Mouse (Mus musculus) hindbrain, embryonic 10.5 days (tissue): Measurements from ENCODE around the gene Matn1. TPM values are rescaled to one million over a fixed set of nuclear protein-coding genes. Genes with fewer than 3 reads are reported as not detected.
A peak's percentile ranks its signal among the peaks of the same experiment; 100 is the strongest.

Source experiments
- DNase-seq: peaks from one replicate; pipeline ENCODE4 v3.0.0-alpha.2; 2017; ENCODE audit warnings: low spot score
- H3K27ac ChIP-seq: fragments of 300-500 bp; sonication (generic); 2 replicates; pipeline ENCODE4 v1.5.1; 2016; ENCODE audit warnings: mild to moderate bottlenecking, moderate library complexity
- H3K27me3 ChIP-seq: fragments of 300-500 bp; sonication (generic); 2 replicates; pipeline ENCODE4 v1.6.1; 2016; ENCODE audit warnings: mild to moderate bottlenecking; ENCODE audit not compliant: poor library complexity, insufficient read depth, severe bottlenecking
- H3K36me3 ChIP-seq: fragments of 300-500 bp; sonication (generic); 2 replicates; pipeline ENCODE4 v1.6.1; 2016; ENCODE audit warnings: mild to moderate bottlenecking, moderate library complexity
- H3K4me1 ChIP-seq: fragments of 300-500 bp; sonication (generic); replicated peaks from 2 replicates; pipeline ENCODE4 v1.6.1; 2016; ENCODE audit warnings: mild to moderate bottlenecking
- H3K4me3 ChIP-seq: fragments of 300-500 bp; sonication (generic); 2 replicates; pipeline ENCODE4 v1.5.1; 2016; ENCODE audit warnings: mild to moderate bottlenecking, moderate library complexity
- H3K9me3 ChIP-seq: fragments of 300-500 bp; sonication (generic); 2 replicates; pipeline ENCODE4 v1.6.1; 2016; ENCODE audit warnings: mild to moderate bottlenecking, moderate library complexity
- WGBS: fragments of 180-500 bp; shearing (Covaris S2); methylation state at CpG from one replicate; pipeline ENCODE4 v1.1.7; 2016; 5-methylcytosine and 5-hydroxymethylcytosine counted together
- polyA plus RNA-seq: library from polyadenylated mRNA; unstranded; fragments of >200 nt; fragmentation: Nextera tagmentation; extraction: Ambion mirVana; gene quantifications from 2 replicates; pipeline ENCODE4 v1.2.1, GENCODE M21; 2016

The Matn1 gene
- 0.17 TPM in 1 of 2 replicates, not detected in the other for polyA plus RNA-seq

DNA sequence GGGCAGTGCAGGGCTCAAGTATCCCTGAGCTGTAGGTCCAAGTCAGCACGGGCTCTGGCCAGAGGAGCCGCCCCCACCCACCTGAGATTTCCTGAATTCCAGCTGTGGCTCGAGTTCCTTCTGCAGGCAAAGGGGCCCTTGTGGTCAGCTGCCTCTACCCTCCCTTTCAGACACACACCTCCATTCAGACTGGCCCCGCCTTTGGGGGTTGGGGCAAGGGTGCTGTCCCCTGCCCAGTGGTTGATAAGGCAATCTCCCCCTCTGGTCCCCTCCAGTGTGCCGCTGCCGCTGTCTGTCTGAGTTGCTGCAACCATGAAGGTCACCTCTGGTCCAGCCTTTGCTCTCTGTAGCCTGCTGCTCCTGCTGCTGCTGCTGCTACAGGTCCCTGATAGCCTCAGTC, at the start of gene Matn1:
Gene Matn1, plus strand, starts transcription at position 274 of the 400 bp plus-strand sequence.
- Histone ChIP-seq H3K4me3 (no peak within 1 kb of the TSS), H3K27me3 (peaks cover 11% of the 10 kb centered on the region), H3K9me3 (no peaks in the 10 kb centered on the region), H3K4me1 (peaks cover 36% of the 10 kb centered on the region), H3K36me3 (no peaks in the 10 kb centered on the region), H3K27ac (peak within 1 kb of the TSS; percentile 5; the same call in 1 of the 2 replicates)
- no peak for DNase-seq
- 55% methylated on average over 6 of the region's 6 CpGs for WGBS

DNA sequence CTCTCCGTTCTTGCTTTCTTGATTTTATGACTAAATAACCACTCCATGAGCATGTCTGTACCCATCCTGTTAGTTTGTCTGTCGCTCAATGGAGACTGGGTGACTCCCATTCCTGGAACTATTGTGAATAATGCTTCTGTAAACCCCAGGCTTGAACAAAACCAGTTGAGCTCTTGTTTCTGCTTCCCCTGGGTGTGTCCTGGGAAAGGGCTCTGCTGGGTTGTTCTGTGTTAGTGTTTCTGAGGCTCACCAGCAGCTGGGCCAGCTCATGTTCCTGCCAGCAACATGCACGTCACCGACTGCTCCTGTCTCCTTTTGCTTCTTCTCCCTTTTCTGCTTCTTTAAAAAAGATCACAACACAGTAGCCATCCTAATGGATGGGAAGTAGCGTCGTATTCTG, 48.5 kb upstream of the Matn1 start:
- peaks cover 23% of the 10 kb centered on the region for H3K4me1 ChIP-seq
- no peak for DNase-seq
- no peak overlapping the region for H3K27ac ChIP-seq
- H3K36me3 ChIP-seq, result no peaks in the 10 kb centered on the region
- H3K4me3 ChIP-seq, result no peak overlapping the region
- 94% methylated on average over 6 of the region's 6 CpGs for WGBS
- no peaks in the 10 kb centered on the region for H3K27me3 ChIP-seq
- no peaks in the 10 kb centered on the region for H3K9me3 ChIP-seq

DNA sequence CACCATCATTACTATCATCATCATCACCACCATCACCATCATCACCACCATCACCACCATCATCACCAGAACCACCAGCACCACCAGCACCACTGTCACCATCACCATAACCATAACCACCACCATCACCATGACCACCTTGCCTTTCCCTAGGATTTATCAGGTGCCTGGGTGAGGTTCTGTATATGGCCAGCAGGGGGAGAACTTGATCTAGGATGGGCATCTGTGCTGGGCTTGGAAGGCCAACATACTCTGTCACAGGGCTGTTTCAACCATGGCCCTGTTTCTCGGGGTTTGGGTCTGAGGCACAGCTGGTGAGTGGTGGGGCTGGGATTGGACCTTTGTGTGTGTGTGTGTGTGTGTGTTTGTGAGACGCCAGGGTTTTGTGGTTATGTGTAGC, 47.8 kb upstream of the Matn1 start:
- Histone ChIP-seq H3K4me3 (no peak overlapping the region), H3K27ac (no peak overlapping the region), H3K36me3 (no peaks in the 10 kb centered on the region), H3K9me3 (no peaks in the 10 kb centered on the region), H3K27me3 (no peaks in the 10 kb centered on the region), H3K4me1 (peaks cover 23% of the 10 kb centered on the region)
- WGBS, result 77% methylated on average over 2 of the region's 2 CpGs
- peak; percentile 53 for DNase-seq

DNA sequence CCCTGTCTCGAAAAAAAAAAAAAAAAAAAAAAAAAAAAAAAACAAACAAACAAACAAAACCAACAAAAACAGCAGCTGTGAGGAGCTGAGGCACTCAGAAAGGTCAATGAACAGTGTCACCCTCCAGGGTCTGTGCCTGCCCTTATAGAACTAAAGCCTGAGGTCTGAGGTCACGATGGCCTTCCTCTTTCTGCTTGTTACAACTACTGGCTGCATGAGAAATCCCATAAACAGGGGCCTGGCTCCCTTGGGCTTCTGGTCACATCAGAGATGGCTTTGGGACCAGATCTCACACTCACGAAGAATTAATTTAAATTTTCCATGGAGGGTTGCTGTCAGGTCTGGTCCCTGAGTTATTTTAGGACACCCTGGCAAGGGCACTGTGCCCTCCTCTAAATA, 44.8 kb upstream of the Matn1 start:
- H3K27me3 ChIP-seq, result no peaks in the 10 kb centered on the region
- peaks cover 44% of the 10 kb centered on the region for H3K4me1 ChIP-seq
- no peak overlapping the region for H3K27ac ChIP-seq
- no peaks in the 10 kb centered on the region for H3K36me3 ChIP-seq
- no peak overlapping the region for H3K4me3 ChIP-seq
- H3K9me3 ChIP-seq, result no peaks in the 10 kb centered on the region
- DNase-seq, result no peak
- WGBS, result 63% methylated on average over 3 of the region's 3 CpGs

DNA sequence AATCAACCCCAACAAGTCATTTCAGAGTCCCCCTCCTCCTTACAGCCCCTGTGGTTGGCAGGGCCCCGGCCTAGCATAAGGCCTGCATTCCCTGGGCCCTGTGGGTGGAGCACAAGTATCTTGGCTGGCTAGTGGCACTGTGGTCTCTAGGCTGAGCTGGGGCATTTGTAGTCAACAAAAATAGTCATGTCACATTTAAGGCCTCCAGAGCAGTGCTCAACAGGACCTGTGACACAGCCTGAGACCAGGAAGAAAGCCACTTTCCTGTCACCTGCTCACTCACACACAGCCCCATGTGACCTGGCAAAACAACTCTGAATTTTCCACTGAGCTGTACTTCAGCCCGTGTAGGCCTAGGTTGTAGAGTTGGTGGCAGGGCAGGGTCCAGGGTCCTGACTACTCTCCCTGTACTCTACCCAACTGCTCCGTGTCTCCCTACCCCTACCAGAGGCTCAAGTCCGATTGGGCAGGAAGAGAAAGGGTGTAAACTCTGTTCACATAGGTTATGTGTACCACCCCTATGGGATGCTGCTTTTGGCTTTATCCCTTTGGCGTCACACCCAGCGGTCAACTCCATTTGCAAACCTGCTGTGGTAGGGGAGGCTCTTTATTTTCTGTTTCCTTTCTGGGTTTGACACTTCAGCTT, 44.3 kb upstream of the Matn1 start:
- 80% methylated on average over 6 of the region's 6 CpGs for WGBS
- Histone ChIP-seq H3K27me3 (no peaks in the 10 kb centered on the region), H3K4me1 (peaks cover 49% of the 10 kb centered on the region), H3K4me3 (no peak overlapping the region), H3K9me3 (no peaks in the 10 kb centered on the region), H3K27ac (no peak overlapping the region), H3K36me3 (no peaks in the 10 kb centered on the region)
- no peak for DNase-seq

DNA sequence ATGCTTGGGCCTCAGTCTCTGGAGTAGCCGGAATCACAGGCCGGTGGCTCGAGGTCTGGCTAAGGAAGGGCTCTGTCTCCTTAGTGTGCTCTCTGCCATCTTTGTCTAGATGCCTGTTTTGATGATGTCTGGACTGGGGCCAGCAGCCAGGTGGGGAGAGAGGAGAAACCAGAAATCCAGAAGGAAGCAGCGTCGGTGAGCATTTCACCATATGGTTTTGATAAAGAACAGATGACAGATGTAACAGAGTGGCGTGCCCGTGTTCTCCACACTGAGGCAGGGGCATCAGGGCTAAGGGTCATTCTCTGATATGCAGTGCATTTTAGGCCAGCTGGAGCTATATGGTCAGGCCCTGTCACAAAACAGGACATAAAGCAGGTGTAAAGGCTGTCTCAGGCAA, 43.4 kb upstream of the Matn1 start:
- Histone ChIP-seq H3K27me3 (no peaks in the 10 kb centered on the region), H3K4me3 (no peak overlapping the region), H3K27ac (no peak overlapping the region), H3K9me3 (no peaks in the 10 kb centered on the region), H3K4me1 (peaks cover 56% of the 10 kb centered on the region), H3K36me3 (no peaks in the 10 kb centered on the region)
- 66% methylated on average over 7 of the region's 7 CpGs for WGBS
- no peak for DNase-seq

DNA sequence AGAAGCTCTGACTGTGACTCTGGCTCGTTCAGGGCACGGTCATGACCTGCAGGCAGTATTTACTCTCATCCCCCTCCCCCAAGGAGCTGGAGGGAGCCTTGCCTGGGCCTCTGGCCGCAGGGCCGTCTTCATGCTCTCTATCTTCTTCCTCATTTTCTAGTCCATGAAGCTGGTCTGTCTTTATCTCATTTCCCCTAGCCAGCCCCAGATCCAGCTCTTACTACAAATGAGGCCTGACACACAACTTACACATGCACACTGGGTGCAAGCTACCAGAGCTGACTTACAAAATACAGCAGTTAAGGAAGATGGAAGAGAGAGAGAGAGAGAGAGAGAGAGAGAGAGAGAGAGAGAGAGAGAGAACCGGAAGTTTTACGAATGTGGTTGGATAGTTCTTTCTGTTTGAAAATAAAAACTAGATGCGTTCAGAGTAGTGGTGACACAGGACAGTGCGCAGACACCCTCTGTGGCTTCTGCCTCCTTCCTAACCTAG, 41.9 kb upstream of the Matn1 start:
- H3K4me1 ChIP-seq, result peaks cover 69% of the 10 kb centered on the region
- no peaks in the 10 kb centered on the region for H3K9me3 ChIP-seq
- WGBS, result 60% methylated on average over 8 of the region's 8 CpGs
- peak overlapping the region; percentile 36; the same call in 1 of the 2 replicates for H3K27ac ChIP-seq
- no peak overlapping the region for H3K4me3 ChIP-seq
- DNase-seq, result no peak
- H3K36me3 ChIP-seq, result no peaks in the 10 kb centered on the region
- no peaks in the 10 kb centered on the region for H3K27me3 ChIP-seq

DNA sequence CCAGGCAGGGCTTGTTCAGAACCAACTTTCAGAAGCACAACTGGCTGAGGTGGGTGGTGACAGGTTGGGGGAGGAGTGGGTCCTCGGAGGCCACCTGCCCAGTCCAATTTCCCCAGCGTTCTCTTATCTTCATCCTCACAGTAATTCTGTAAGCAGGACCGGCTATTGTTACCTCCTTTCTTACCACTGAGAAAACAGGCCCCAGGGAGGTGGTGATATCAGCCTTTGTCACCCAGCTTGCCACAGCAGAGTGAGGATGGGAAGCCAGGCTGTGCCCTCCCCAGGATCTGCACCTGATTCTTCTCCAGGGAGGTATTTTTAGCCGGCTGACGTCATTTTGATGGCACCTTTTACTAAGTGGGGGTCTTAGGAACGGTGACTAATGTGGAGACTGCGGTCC, 39.2 kb upstream of the Matn1 start:
- DNase-seq, result no peak
- Histone ChIP-seq H3K4me1 (peaks cover 89% of the 10 kb centered on the region), H3K4me3 (no peak overlapping the region)

DNA sequence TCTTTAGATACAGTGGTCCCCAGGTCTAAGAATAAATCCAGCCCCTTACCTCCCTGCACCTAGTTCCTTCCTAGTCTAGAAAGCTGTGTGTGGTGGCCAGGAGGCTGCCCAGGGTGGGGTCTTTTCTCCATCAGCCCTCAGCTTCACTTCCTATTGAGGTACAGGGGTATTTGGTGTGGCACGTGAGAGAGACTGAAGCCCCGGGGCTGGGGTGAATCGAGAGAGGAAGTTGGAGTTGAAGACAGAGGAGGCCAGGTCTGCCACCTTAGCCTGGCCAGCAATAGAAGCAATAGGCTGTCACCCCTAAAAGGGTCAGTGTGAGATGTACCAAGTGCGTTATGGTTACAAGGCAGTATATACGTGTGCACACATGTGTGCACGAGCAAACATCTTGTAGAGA, 38.3 kb upstream of the Matn1 start:
- no peaks in the 10 kb centered on the region for H3K9me3 ChIP-seq
- DNase-seq, result no peak
- WGBS, result 84% methylated on average over 6 of the region's 6 CpGs
- no peaks in the 10 kb centered on the region for H3K27me3 ChIP-seq
- no peaks in the 10 kb centered on the region for H3K36me3 ChIP-seq
- H3K4me3 ChIP-seq, result no peak overlapping the region
- peaks cover 94% of the 10 kb centered on the region for H3K4me1 ChIP-seq
- peak overlapping the region; percentile 50; the same call in 1 of the 2 replicates for H3K27ac ChIP-seq

More for the DNA sequence above, 39.2 kb upstream of the Matn1 start:
- Histone ChIP-seq H3K36me3 (no peaks in the 10 kb centered on the region), H3K27me3 (no peaks in the 10 kb centered on the region), H3K27ac (peak overlapping the region; percentile 37), H3K9me3 (no peaks in the 10 kb centered on the region)
- WGBS, result 80% methylated on average over 7 of the region's 7 CpGs

DNA sequence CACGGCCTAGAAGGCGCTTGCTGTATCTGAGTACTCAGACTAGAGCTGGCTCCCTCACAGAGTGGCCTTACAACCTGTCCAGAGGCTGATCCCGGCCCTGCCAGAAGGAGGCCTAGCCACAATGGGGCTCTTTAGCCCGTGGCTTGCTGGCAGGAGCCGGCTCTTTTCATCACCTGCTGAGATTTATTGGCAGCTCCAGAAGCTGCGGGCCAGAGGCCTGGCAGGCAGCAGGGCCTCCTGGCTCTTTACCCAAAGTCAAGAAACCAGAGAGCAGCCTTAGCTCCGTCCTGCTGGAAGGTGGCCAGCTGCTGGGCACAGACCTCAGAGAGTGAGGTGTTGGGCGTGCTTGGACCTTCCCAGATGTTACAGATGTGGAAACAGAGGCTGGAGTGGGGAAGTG, 37.9 kb upstream of the Matn1 start:
- Histone ChIP-seq H3K9me3 (no peaks in the 10 kb centered on the region), H3K36me3 (no peaks in the 10 kb centered on the region), H3K27me3 (no peaks in the 10 kb centered on the region), H3K27ac (peak overlapping the region; percentile 50; the same call in 1 of the 2 replicates), H3K4me3 (no peak overlapping the region), H3K4me1 (peaks cover 96% of the 10 kb centered on the region)
- no peak for DNase-seq
- WGBS, result 40% methylated on average over 8 of the region's 8 CpGs

DNA sequence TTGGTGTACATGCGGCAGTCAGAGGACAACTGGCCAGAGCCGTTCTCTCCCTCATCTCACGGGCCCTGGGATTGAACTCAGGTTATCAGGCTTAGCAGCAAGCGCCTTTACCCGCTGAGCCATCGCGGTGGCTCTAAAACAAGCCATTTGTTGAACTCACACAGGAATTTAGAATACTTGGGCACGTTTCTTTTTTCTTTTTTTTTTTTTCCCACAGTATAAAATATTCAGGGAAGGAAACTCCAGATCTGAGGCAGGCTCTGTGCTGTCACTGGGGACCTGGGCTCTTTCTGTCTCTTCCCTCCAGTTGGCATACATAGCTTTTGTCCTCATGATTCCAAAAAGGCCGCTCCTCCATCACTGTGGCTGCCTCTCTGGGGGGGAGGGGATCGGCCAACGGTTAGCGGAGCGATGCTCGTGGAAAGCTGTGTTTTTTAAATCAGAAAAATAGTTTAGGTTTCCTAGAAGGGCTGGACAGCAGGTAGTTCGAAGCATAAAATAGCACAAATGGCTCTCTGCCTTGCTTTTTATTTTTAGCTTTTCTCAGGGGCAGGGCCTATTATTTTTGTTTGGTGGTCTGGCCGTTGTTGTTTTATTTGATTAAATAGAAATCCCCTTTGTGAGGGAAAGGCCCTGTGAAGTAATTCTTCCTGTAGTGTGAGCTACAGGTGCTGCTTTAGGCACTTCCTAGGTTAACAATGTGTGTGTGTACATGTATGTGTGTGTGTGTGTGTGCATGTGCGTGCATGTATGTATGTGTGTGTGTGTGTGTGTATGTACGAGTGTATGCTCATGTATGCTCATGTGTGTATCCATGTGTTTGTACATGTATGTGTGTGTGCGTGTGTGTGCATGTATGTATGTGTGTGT, 36.8 kb upstream of the Matn1 start:
- WGBS, result 86% methylated on average over 19 of the region's 19 CpGs
- DNase-seq, result no peak
- Histone ChIP-seq H3K27ac (peak overlapping the region; percentile 45; the same call in 1 of the 2 replicates), H3K4me3 (no peak overlapping the region), H3K36me3 (no peaks in the 10 kb centered on the region), H3K9me3 (no peaks in the 10 kb centered on the region), H3K27me3 (no peaks in the 10 kb centered on the region), H3K4me1 (peaks cover 84% of the 10 kb centered on the region)

DNA sequence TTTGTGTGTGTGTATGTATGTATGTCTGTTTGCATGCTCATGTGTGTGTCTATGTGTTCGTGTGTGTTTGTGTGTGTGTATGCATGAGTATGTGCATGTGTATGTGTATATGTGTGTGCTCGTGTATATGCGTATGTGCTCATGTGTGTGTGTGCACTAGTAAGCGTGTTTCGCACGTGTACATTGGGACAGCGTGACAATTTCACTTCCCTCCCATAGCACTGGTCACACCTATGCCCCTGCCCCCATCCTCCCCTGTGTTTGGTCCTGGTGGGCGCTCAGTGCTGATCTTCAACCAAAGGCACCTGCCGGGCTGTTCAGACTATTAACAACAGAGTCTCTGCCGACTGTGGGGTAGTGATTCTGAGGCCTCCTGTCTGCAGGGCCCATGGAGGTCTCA, 36.1 kb upstream of the Matn1 start:
- Histone ChIP-seq H3K27me3 (no peaks in the 10 kb centered on the region), H3K27ac (peak overlapping the region; percentile 59), H3K9me3 (no peaks in the 10 kb centered on the region), H3K36me3 (no peaks in the 10 kb centered on the region), H3K4me1 (peaks cover 80% of the 10 kb centered on the region), H3K4me3 (no peak overlapping the region)
- WGBS, result 93% methylated on average over 10 of the region's 10 CpGs
- DNase-seq, result no peak
